Mouse (Mus musculus) lung, adult 10 weeks (tissue): ENCODE results near the gene Rbfox2. TPM values are rescaled to one million over a fixed set of nuclear protein-coding genes. Genes with fewer than 3 reads are reported as not detected.

Experiments
- polyA plus RNA-seq: library from polyadenylated mRNA; stranded (reverse); fragments of 350-450 nt; fragmentation: Illumina TruSeq; extraction: RNeasy Lipid Tissue Mini Kit (QIAGEN cat#74804); gene quantifications from one replicate; pipeline ENCODE4 v1.2.3, GENCODE M21; 2014; ENCODE audit warnings: low read depth, low replicate concordance; ENCODE audit not compliant: insufficient read depth

Rbfox2 gene
- 11.6 TPM for polyA plus RNA-seq

DNA sequence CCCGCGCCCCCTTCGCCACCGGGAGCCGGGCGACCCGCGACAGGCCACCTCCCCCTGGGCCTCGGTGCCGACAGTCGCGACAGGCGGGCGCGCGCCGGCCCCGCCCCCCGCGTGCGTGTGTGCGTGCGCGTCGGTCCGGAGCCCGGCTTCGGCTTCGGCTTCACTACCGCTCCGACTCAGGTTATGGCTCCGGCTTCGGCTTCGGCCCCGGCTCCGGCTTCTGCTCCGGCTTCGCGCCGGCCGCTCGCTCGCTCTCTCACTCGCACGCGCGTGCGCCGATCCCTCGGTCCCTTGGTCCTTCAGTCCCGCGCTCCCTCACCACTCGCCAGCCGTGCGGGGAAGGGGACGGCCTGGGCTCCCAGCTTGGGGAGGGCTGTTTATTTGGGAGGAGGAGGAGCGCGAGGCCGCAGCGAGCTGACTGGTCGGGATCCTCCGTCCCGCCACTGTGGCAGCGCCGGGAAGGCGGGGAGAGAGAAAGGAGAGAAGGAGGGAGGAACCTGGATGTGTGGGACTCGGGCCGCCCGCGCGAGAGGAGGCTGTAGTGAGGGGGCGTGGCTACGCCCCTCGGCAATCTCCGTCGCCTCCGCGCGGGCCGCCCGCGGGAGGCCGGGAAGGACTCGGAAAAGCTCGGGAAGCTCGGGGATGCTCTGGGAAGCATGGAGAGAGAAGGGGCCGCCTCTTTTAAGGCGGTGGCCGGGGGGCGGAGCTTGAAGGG lies at the start of gene Rbfox2:
TSS of gene Rbfox2 (minus strand) at position 458 of the 715 bp plus-strand sequence.

DNA sequence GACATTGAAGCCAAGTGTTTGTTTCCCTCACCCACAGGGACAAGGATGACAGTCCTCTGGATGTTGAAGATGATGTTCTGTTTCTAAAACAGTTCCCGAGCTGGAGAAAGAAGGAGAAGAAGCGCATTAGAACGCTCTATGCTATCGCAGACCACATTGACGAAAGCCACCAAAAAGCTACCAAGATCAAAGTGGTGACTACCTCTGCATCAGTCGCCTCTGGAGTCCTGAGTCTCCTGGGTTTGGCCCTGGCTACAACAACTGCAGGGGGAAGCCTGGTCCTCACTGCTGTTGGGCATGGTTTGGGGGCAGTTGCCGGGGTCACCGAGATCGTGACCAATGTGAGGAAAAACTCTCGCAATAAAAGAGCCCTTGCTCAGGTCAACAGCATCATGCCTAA lies 256.2 kb downstream of the Rbfox2 start, which contains the start of gene Mb:
TSS of gene Mb (minus strand) at position 101 of the 400 bp plus-strand sequence.

GRCm38 (mm10) chr15:77044597-77045320 lies 262.0 kb downstream of the Rbfox2 start, which contains the start of gene Apol6:
Gene Apol6 (plus strand): TSS chr15:77044729.

Other genes starting within 250 kb of the Rbfox2 start
- 0.37 TPM for gene Apol7a, start 92.1 kb upstream of the Rbfox2 start, polyA plus RNA-seq
- 3.4 TPM for gene Apol9a, start 104.1 kb upstream of the Rbfox2 start, polyA plus RNA-seq
- not detected for gene Apol7b, start 140.5 kb upstream of the Rbfox2 start, polyA plus RNA-seq
- not detected for gene Apol10a, start 170.0 kb upstream of the Rbfox2 start, polyA plus RNA-seq
- not detected for gene Apol11a, start 201.3 kb upstream of the Rbfox2 start, polyA plus RNA-seq
- gene Apol7c, start 226.3 kb upstream of the Rbfox2 start, polyA plus RNA-seq = 1.2 TPM